Mouse (Mus musculus): ENCODE measurements around the gene Stxbp1.

The Stxbp1 gene

DNA sequence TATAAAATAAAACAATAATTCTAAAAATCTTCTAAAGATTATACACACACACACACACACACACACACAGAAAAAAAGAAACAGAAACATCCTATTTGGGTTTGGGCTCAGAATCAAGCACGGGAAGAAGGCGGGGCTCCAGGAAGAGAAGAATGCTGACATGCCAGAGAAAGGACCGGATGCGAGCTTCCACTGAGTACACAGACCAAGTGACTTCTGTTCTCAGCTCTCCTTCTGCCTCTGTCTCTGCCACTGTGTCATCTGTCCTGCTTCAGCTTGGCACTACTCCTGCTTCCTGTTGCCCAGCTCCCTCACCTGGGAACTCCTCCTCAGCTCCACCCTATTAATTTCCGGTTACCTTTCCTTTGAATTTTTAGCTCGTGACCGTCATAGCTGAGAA is 12.5 kb downstream of the Stxbp1 start:
- DNase-seq: no peak

DNA sequence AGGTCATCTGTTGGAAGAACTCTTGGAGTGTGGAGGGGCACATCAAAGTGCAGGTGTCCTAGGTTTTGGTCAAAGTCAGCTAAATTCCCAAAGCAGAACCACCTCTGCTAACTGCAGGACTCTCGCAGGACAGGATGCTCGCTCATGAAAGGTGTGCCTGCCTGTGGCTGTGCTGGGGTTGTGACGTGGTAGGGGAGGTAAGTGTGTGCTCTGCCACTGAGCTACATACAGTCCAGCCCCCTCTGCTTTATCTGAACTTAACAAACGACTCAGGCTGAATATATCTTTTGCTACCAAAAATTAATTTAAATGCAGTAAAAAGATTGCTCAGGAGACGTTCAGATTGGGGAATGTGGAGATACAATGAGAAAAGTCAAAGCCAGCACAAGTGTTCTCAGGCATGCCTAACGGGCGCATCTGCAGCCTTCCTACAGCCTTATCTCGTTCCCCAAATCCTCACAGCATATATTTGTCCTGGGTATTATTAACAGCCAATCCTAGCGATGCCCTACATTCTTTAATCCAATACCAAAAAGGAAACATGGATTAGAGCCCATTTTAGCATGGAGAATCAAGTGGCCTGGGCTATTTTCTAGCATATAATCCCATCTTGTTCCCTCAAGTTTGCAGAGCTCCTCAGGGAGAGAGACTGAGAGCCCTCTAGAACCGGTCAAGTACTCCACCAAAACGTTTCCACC is 17.9 kb downstream of the Stxbp1 start:
- DNase-seq: no peak

DNA sequence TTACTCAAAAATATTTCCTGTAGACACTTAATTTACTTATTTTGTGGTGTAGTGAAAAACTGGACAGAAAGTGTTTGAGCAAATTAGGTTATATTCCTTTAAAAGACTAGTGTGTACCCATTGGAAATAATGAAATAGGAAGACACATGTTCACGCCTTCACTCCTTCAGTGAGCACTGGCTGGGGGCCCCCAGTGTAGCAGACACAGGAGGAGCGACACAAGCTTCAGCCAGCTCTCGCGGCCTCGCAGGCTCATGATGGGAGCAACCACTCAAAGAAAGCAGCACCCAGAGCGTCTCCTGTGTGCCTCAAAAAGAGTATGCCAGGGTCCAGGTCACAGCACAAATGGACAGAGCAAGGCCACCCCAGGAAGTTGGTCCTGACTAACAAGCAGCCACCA is 21.2 kb downstream of the Stxbp1 start:
- no peak for DNase-seq

DNA sequence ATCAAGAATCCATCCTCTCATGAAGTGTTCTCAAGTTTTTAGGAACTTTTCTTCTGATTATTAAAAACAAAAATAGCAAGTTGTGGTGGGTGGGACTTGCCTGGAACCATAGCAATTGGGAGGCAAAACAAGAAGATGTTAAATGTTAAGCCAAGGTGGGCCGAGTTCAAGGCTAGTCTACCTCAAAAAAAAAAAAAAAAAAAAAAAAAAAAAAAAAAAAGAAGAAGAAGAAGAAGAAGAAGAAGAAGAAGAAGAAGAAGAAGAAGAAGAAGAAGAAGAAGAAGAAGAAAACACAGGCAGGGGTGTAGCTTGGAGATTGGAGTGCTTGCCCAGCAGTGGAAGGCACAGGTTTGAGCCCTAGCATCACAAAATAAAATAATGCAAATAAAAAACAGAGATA is 22.3 kb downstream of the Stxbp1 start:
- no peak for DNase-seq

DNA sequence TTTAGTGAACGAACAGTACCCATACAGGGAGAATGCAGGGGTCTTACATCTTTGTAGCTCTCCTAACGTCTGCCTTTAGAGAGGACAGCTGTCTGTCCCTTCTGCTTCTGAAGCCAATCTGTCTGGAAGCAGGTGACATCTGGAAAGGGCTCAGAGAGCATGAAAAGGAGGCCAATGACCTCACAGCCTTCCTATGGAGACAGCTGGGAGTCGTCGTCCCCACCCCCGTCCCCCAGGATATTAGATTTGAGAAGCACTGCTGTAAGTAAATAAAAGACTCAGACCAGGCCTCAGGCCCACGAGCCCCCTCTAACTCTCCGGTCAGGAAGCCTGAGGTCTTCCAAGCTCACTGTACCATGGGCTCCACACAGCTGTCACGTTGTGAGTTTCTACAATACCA is 22.9 kb downstream of the Stxbp1 start:
- no peak for DNase-seq

DNA sequence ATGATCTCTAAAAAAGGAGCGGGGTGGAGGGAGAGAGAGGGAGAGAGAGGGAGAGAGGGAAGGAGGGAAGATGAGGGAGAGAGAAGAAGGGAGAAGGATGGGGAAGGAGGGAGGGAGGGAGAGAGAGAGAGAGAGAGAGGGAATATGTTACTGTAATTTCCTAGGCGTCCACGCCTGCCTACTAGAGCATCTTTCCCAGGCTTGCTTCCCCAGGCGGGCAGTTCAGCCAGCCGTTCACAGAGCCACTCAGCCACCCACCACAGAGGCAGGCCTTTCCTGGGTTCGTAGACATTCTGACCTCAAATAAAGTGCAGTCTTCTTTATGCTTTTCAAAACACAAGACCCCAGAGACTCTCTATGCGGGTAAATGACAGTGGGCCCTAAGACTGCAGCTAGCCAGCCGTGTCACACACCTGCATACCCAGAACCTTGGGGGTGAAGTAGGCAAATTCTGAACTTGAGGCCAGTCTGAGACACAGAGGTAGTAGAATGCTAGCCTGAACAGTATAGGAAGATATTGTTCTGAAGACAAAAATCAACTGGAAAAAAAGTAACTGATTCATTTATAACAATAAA is 23.4 kb downstream of the Stxbp1 start:
- DNase-seq: no peak

DNA sequence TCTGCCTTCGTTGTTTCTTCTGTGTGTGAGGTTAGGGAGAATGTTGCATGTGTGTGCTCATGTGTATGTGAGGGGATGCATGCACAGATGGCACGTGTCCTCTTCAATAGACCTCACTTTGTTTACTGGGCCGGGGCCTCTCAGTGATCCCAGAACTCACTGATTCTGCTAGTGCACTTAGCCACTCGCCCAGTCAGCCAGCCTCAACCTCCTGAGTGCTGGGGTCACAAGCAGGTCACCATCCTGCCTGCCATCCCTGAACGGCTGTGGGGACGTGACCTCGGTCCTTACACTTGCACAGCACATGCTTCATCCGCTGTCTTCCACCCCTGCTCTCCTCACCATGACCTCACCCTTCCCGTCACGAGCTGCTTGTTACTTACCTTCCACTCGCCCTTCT is 23.9 kb downstream of the Stxbp1 start:
- DNase-seq: no peak

DNA sequence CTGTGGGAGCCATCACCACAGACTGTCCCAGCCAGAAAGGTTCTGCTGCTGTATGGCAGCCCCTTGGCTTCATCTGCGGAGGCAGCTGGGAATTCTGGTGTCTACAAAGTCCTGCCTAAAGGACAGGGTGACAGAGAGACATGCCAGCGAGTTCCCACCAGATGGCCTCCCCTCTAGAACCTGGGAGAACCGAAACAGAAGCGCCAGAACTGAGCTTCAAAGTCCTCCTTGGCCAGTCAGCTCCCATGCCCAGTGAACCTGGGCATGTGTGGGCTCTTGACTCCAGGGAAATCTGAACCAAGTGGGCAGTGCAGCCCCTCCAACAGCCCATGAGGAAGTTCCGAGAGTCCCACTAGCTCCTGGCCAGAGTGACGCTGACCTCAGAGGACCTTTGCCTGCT is 24.4 kb downstream of the Stxbp1 start:
- DNase-seq: peak; percentile 69

DNA sequence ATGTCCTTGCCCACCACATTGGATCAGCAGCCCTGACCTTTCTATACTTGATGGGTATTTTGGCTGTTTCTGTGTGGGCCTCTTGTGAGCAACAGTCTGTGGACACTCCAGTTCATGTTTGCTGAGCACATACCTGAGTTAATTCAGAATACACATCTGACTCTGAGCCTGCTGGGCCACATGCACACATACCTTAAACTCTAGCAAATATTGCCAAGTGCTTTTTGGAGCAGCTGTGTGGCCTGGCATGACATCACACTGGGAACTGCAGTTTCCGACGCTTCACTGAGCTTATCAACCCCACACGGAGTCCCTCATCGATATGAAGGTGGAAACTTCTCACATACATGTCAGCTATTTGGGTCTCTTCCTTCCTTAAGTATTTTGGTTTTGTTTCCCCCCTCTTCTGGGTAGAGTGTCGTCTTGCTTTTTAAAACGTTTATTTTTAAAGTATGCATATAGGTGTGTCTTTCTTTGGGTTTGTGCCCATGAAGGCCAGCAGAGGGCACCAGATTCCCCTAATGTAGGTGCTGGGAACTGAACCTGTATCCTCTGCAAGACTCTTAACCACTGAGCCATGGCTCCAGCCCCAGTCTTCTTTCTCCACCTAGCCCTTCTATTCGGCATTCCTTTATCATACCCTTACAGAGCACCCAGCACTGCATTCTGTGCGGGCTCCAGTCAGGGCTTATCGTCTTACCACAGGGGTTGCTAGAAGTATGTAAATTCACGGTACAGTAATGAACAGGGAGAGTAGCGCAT is 25.8 kb downstream of the Stxbp1 start:
- DNase-seq: peak; percentile 74

DNA sequence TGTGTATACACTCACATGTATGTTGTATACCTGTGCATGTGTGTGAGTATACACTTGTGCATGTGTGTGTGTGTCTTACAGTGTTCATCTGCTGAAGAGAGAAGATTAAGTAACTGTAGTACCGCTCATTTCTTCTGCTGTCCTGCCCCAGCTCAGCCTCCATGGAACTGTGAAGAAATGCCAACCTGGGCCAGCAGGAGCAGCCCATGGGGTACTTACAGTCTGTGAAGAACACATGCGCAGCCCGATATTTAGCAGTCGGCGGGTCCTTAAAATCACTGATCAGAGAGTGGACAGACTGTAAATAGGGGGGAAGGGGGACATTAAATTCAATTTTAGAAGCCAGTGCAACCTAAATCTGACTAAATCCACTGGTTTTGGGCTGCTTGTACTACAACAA is 28.8 kb downstream of the Stxbp1 start:
- no peak for DNase-seq

DNA sequence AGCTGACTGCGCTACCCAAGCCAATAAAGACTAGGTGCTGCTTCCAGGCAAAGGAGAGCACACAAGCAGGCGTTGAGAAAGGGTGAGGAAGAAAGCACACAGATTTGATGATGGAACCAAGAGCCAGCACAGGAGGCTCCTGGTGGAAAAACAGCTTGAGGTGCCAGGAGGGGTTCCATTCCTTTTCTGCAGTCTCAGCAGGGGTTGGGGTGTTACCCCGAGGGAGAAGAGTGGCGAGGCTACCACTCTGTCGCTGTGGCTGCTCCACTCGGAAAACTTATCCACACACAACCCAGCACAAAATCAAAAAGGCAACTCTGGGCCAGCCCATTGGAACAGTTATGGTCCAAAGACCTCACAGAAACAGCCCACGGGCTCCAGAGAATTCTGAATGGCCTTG is 29.5 kb downstream of the Stxbp1 start:
- no peak for DNase-seq

DNA sequence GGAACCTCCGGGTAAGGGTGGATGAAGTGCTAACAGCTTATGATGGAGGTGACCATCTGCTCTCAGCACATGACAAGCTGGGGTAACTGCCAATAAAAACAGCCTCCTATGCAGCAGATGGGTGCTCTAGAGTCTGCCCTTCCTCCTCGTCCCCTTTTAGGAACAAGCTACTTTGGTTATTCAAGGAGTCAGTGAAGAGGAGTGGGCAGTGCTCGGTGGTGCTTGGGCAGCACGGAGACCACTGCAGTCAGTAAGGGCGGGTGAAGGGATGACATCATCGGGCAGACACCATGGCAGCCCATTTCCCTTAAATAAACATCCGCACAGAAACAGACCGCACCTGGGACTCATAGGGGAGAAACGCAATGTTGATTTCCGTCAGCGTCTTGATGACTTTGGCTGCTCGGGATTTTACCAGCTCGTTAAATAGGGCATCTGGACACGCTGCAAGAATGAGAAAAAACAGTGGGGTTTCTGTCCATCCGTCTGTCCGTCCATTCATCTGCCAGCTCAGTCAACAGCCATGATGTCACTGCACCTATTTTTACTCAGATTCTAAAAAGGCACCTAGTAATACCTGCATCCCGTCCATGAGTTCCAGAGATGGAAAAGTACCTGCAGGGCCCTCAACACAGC is 30.0 kb downstream of the Stxbp1 start:
- peak; percentile 97 for DNase-seq

DNA sequence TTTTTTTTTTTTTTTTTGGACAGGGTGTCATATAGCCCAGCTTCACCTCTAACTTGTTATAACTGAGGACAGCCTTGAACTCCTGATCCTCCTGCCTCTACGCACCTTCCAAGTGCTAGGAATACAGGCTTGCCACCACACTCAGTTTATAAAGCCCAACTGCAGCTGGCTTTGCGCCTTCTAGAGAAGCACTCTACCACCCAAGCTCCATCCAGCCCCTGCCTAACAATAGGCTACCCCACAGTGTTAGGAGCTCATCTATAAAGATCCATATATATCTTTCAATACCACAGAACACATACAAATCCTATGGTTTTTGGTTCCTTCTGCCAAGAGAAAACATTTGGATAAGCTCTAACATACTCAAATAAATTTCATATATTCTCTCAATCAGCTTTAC is 30.5 kb downstream of the Stxbp1 start:
- DNase-seq: no peak

DNA sequence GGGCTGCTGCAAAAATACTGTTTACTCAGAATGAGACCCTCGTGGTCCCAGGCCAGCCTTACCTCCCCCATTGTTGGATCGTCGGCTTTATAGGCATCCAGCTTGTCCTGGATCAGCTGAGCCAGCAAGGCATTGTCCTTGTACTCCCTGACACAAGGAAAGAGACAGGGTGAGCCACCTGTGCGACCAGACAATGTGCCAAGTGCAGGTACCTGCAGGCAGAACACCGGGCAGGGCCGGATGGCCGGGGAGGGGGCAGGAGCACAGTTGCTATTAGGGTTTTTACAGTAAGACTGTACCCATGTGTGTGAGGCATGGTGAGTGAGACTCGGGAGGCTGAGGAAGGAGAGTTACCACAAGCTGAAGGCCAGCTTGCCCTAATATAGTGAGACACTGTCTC is 35.1 kb downstream of the Stxbp1 start:
- peak; percentile 80 for DNase-seq

DNA sequence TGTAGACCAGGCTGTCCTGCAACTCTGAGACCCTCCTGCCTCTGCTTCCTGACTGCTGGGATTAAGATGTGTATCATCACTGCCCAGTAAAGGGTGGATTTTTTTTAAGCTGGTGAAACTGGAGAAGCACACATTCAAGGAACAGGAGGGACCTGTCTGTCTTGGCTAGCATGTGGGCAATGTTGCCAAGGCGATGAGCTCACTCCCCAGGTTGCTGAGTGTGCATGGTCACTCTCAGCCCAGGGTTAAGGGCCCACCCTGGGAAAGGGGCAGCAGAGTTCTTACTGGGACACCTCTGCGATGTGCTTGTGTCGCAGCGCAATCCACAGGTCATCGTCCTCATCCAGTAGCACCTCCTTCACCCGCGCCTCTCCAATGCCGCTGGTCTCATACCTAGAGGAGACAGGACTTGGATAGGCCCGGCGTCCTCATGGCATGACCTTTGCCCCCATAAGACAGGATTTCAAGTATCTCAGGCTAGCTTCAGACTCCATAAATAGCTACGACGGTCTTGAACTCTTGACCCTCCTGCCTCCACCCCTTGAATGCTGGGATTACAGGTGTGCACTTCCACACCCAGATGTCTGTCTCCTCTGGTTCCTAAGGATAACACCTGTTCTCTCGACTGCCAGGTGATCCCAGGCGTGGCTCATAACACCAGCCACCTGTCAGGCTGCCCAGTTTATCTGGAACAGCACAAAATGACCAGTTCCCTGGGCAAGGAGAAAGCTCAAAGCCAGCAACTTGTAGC is 38.1 kb downstream of the Stxbp1 start:
- no peak for DNase-seq

DNA sequence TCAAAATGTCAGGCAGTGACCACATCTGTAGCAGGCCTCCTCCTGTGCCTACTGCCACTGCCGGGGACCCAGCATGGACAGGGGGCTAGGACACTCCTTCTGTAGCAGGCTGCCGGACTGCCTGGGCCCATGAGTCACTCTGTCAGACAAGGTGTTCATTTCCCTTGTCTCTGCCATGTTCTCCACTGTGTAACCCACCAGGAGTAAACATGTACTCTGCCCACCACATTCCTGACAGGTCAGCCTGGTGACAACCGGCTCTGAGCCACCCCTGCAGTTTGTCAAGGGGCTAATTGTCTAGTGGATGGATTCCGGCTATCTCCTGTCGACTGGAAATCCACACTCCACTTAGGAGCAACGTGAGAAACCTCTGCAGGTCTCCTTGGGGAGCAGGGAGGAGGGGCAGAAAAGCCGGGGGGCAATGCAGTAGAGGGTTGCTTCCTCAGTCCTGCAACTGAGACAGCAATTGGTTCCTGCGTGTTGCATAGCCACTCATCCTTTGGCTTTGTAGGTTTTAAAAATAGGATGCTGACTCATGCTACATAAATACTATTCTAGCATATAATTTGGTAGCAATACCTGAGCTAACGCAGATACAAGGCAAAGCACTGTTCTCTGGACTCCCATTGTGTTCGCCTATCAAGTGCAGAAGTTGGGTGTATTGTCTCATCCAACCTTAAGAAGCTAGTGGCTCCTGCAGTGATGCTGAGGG is 48.6 kb downstream of the Stxbp1 start:
- no peak for DNase-seq

DNA sequence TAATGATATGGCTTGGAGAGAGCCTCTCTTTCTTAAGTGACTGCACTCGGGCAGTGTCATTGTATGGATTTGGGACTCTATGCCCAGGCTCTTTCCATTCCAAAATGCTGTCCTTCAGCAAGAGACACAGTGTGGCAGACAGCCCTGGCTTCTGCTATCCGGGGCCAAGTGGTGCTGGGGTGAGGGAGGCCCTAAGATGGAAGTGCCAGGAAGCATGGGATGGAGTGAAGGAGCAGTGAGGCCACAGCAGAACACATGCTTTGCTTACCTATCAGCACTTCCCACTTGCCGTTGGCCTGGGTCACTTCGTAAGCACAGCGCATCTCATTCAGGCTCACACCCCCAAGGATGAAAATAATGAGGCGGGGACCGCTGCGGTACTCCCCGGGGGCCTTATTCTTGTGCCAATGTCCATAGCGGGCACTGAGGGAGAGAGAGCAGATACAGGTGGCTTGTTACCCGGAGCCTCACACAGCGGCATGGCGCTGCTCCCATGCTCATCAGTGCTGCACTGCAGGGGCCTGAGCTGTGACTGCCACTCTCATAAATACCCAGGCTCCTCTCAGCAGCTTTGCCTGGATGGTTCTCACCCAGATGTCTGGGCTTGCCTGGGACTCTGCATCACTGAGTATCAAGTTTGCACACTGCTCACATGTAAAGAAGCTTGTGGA is 51.2 kb downstream of the Stxbp1 start:
- DNase-seq: peak; percentile 61

DNA sequence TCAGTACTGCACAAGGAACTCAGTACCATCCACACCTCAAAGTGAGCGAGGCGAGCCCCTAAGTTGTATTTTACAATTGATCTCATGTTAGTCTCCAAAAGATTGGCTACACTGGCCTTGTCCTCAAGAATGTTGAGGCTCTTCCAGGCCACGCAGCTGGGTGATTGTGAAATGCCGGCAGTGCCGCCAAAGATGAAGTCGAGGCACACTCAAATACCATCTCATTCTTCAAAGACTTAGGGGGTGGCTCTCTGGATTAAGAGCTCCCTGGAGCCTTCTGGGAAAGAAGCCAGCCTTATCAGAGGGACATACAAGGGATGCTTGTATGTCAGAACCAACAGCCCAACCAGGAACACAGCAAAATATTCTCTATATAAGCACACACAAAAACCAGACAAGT is 55.7 kb downstream of the Stxbp1 start:
- DNase-seq: no peak

DNA sequence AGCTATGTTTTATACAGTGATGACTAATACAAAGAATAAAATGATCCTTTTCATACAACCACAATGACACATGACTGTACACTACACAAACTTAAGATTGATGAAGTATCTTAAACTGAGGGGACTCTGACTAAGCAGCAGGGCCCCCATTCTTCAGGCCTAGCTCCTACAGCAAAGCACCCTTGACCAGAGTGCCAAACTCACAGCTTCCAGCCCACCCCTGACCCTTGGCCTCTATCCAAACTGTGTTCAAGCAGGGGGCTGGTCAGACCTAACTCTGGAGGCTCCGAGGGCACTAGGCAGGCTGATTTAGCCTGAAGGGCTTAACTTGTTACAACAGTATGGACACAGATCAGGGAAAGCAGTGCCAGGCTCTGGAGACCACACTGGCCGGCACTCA is 58.5 kb downstream of the Stxbp1 start:
- DNase-seq: no peak

DNA sequence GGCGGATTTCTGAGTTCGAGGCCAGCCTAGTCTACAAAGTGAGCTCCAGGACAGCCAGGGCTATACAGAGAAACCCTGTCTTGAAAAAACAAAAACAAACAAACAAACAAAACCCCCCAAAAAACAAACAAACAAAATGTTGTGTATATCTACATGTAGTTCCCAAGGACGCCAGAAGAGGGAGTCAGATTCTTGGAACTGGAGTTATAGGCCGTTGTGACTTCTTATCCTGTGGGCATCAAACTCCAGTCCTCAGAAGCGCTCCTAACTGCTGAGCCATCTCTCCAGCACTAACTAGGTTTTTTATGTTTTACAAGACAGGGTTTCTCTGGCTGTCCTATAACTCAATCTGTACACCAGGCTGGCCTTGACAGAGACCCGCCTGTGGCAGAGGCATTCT is 59.9 kb downstream of the Stxbp1 start:
- DNase-seq: peak; percentile 75

DNA sequence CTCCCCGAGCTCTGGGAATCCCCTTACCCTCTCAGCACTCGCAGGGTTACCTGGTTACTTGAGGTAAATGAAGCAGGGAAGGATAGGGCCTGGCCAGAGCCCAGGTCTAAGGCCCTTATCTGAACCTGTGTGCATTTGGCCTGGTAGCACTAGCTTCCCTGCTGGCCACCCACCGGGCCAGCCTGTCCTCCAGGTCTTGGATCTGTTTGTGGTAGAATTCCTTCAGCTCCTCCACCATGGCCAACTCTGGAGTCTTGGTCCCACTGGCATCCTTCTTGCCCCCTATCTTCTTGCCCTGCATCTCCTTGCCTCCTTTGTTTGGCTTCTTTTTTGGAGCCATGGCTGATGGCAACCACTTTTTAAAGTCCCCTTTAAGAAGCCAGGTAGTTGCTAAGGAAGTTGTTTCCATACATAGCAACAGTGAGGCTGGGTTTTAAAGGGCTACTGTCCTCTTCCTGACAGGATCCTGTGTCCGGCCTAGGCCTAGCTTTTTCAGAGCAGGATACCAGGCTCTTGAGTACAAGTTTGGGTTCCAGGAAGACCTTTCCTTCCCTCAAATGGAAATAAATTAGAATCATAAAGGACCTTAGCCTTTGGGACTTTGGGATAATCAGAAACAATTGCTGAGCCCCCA is 62.9 kb downstream of the Stxbp1 start, which contains the start of gene Cfap157:
Gene Cfap157, minus strand, starts transcription at position 381 of the 634 bp plus-strand sequence.
- DNase-seq: no peak
